Mouse (Mus musculus) liver, embryonic 12.5 days (tissue): ENCODE results near the gene Sfxn5. TPM values are rescaled to one million over a fixed set of nuclear protein-coding genes. Genes with fewer than 3 reads are reported as not detected.

Experiments
- ATAC-seq: fragments of 200-750 bp; cut with Nextera tagmentation; 2 replicates; pipeline ENCODE4 v1.8.0; 2017; ENCODE audit warnings: moderate number of reproducible peaks, mild to moderate bottlenecking, moderate library complexity
- H3K27ac ChIP-seq: fragments of 300-500 bp; sonication (generic); 2 replicates; pipeline ENCODE4 v1.5.1; 2016; ENCODE audit warnings: mild to moderate bottlenecking
- H3K27me3 ChIP-seq: fragments of 300-500 bp; sonication (generic); replicated peaks from 2 replicates; pipeline ENCODE4 v1.6.1; 2016; ENCODE audit warnings: mild to moderate bottlenecking, moderate library complexity
- H3K36me3 ChIP-seq: fragments of 300-500 bp; sonication (generic); 2 replicates; pipeline ENCODE4 v1.6.1; 2016; ENCODE audit warnings: mild to moderate bottlenecking, moderate library complexity
- H3K4me1 ChIP-seq: fragments of 300-500 bp; sonication (generic); 2 replicates; pipeline ENCODE4 v1.6.1; 2016
- H3K4me2 ChIP-seq: fragments of 300-500 bp; sonication (generic); 2 replicates; pipeline ENCODE4 v1.6.1; 2016; ENCODE audit warnings: mild to moderate bottlenecking, moderate library complexity
- H3K4me3 ChIP-seq: fragments of 300-500 bp; sonication (generic); 2 replicates; pipeline ENCODE4 v1.5.1; 2016; ENCODE audit warnings: mild to moderate bottlenecking, moderate library complexity
- H3K9ac ChIP-seq: fragments of 300-500 bp; sonication (generic); 2 replicates; pipeline ENCODE4 v1.6.1; 2016; ENCODE audit warnings: mild to moderate bottlenecking, moderate library complexity
- H3K9me3 ChIP-seq: fragments of 300-500 bp; sonication (generic); replicated peaks from 2 replicates; pipeline ENCODE4 v1.6.1; 2016; ENCODE audit warnings: mild to moderate bottlenecking, moderate library complexity
- WGBS: fragments of 180-500 bp; shearing (Covaris S2); methylation state at CpG from one replicate; pipeline ENCODE4 v1.1.7; 2016; ENCODE audit not compliant: insufficient replicate concordance; 5-methylcytosine and 5-hydroxymethylcytosine counted together
- polyA plus RNA-seq: library from polyadenylated mRNA; unstranded; fragments of >200 nt; fragmentation: Nextera tagmentation; extraction: Ambion mirVana; gene quantifications from 2 replicates; pipeline ENCODE4 v1.2.1, GENCODE M21; 2016

Gene Sfxn5
- polyA plus RNA-seq, 1 experiment from 2014 or later, result 3.1 TPM

GRCm38 (mm10) chr6:85373066-85373860 lies 40.0 kb upstream of the Sfxn5 start:
- Histone ChIP-seq H3K4me3 (peak overlapping the region; percentile 66; the same call in 1 of the 2 replicates), H3K4me2 (peak overlapping the region; percentile 99), H3K9me3 (no peaks in the 10 kb centered on the region), H3K4me1 (peaks cover 52% of the 10 kb centered on the region), H3K27me3 (peaks cover 28% of the 10 kb centered on the region), H3K27ac (no peak overlapping the region), H3K9ac (no peak overlapping the region), H3K36me3 (no peaks in the 10 kb centered on the region)
- WGBS, result 75% methylated on average over 10 of the region's 10 CpGs
- ATAC-seq, result no peak

DNA sequence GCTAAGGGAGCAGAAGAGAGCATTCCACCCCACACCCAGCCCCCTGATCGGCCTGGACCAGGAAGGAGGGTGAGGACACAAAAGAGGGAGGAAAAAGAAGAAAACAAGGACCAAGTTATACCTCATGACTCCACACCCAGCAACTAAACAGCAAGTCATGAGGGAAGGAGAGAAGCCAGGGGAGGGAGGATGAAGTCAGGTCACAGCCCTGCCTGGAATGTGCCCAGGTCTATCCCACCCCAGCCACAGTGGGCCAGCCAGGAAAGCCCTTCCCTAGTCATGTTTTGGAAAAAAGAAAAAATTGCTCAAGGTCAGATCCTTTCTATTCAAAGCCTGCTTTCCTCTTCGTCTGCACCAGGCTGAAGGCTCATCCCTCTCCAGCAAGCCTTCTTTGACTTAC lies 39.3 kb upstream of the Sfxn5 start:
- Histone ChIP-seq H3K9ac (no peak overlapping the region), H3K4me1 (peaks cover 49% of the 10 kb centered on the region), H3K4me3 (no peak overlapping the region), H3K36me3 (no peaks in the 10 kb centered on the region), H3K9me3 (no peaks in the 10 kb centered on the region), H3K27me3 (peaks cover 28% of the 10 kb centered on the region), H3K4me2 (no peak overlapping the region), H3K27ac (no peak overlapping the region)
- WGBS, result 71% methylated on average over 2 of the region's 2 CpGs
- no peak for ATAC-seq

DNA sequence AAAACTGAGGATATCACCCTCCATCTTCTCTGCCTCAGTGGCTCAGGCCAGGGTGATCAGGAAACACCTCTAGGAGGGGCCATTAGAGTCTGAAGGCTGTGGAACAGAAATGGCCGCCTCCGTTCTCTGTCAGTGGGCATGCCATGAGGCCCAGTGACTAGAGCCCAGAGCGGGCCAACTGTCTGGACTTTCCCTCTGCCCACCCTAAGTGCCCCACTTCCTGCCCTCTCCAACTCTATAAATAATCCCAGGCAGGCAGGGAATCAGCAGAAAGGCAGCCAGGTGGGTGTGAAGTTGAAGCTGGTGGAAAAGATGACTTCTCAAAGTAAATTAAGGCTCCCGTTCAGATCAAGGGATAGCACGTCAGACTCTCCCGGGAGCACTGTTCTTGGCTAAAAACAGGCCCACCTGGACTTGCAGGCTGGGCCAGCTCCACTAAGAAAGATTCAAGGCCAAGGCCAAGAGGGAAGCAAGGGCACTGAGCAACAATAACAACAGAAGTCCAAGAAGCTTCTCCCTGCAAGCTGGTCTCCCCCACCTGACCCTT lies 38.7 kb upstream of the Sfxn5 start:
- Histone ChIP-seq H3K4me1 (peaks cover 49% of the 10 kb centered on the region), H3K27ac (no peak overlapping the region), H3K9me3 (no peaks in the 10 kb centered on the region), H3K4me2 (no peak overlapping the region), H3K9ac (no peak overlapping the region), H3K36me3 (no peaks in the 10 kb centered on the region), H3K27me3 (peaks cover 28% of the 10 kb centered on the region), H3K4me3 (no peak overlapping the region)
- WGBS, result 83% methylated on average over 6 of the region's 6 CpGs
- no peak for ATAC-seq

- 84% methylated on average over 9 of the region's 9 CpGs for WGBS
- H3K27ac ChIP-seq, result no peak overlapping the region
- no peaks in the 10 kb centered on the region for H3K9me3 ChIP-seq
- ATAC-seq, result no peak
- H3K4me1 ChIP-seq, result peaks cover 48% of the 10 kb centered on the region
- peaks cover 28% of the 10 kb centered on the region for H3K27me3 ChIP-seq
- no peaks in the 10 kb centered on the region for H3K36me3 ChIP-seq
- no peak overlapping the region for H3K4me2 ChIP-seq
- H3K9ac ChIP-seq, result no peak overlapping the region
- no peak overlapping the region for H3K4me3 ChIP-seq
Observed at GRCm38 (mm10) chr6:85370666-85371430, 37.6 kb upstream of the Sfxn5 start.

DNA sequence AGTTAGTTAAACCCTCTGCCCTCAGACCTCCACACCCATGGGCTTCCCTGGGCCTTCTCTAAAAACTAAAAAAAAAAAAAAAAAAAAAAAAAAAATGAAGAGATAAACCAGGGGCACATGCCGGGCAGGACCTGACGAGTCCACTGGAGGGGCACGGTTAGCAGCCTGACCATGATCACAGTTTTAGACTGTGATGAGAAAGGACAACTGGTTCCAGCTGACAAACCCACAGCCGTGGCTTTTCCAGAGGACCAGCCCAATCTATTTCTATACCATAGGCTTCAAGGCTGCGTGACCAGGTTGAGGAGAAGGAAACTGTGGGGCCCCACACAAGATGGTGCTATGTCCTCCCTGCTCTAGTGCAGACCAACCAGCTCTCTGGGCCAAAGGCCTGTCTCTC lies 36.8 kb upstream of the Sfxn5 start:
- peaks cover 28% of the 10 kb centered on the region for H3K27me3 ChIP-seq
- H3K4me1 ChIP-seq, result peaks cover 43% of the 10 kb centered on the region
- no peak overlapping the region for H3K9ac ChIP-seq
- H3K9me3 ChIP-seq, result no peaks in the 10 kb centered on the region
- no peak for ATAC-seq
- H3K36me3 ChIP-seq, result no peaks in the 10 kb centered on the region
- 68% methylated on average over 5 of the region's 5 CpGs for WGBS
- no peak overlapping the region for H3K27ac ChIP-seq
- no peak overlapping the region for H3K4me3 ChIP-seq
- no peak overlapping the region for H3K4me2 ChIP-seq

- Histone ChIP-seq H3K27ac (no peak overlapping the region), H3K4me2 (no peak overlapping the region), H3K36me3 (no peaks in the 10 kb centered on the region), H3K9ac (no peak overlapping the region), H3K4me3 (no peak overlapping the region), H3K27me3 (peaks cover 28% of the 10 kb centered on the region), H3K9me3 (no peaks in the 10 kb centered on the region), H3K4me1 (peaks cover 38% of the 10 kb centered on the region)
- whole genome bisulfite sequencing, result 75% methylated on average over 5 of the region's 5 CpGs
- ATAC-seq, result no peak
Observed at GRCm38 (mm10) chr6:85369181-85369860, 36.1 kb upstream of the Sfxn5 start.

DNA sequence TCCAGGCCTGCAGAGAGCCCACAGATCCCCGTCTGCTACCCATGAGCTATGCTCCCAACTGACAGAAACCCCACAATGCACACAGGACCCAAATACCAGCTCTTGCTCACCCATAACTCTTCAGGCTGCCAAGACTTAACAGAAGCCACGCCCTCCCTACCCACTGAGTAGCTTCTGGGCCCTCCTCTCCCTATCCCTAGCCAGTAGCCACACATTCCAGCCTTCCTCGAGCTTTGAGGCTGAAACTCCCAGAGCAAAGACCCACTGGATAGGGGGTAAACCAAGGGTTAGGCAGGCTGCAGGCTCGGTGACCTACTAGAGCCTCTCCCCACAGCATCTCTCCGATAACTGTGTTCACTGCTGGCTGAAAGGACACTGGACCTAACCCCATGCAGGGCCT lies 35.5 kb upstream of the Sfxn5 start:
- no peaks in the 10 kb centered on the region for H3K9me3 ChIP-seq
- no peak overlapping the region for H3K9ac ChIP-seq
- 52% methylated on average over 5 of the region's 5 CpGs for WGBS
- peaks cover 32% of the 10 kb centered on the region for H3K4me1 ChIP-seq
- H3K36me3 ChIP-seq, result no peaks in the 10 kb centered on the region
- ATAC-seq, result no peak
- H3K4me3 ChIP-seq, result no peak overlapping the region
- H3K27ac ChIP-seq, result no peak overlapping the region
- no peak overlapping the region for H3K4me2 ChIP-seq
- H3K27me3 ChIP-seq, result peaks cover 23% of the 10 kb centered on the region

DNA sequence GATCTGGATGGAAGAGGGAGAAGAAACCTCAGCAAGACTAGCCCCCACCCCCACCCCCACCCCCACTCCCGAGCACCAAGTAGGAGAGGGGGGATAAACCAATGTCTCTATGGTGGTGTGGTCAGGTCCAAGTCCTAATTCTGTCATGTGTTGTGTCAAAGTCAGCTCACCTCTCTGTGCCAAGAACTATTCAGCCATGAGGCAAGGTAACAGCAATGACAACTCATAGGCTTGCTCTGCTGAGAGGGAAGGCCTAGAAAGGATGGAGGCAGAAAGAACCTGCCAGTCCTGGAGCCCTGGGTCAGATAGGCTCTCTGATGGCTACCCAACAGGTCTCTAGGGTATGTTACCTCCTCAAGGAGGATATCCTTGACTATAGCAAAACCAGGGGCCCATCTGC lies 34.9 kb upstream of the Sfxn5 start:
- Histone ChIP-seq H3K36me3 (no peaks in the 10 kb centered on the region), H3K9ac (no peak overlapping the region), H3K4me2 (no peak overlapping the region), H3K9me3 (no peaks in the 10 kb centered on the region), H3K27me3 (peaks cover 17% of the 10 kb centered on the region), H3K27ac (no peak overlapping the region), H3K4me3 (no peak overlapping the region), H3K4me1 (peaks cover 31% of the 10 kb centered on the region)
- WGBS, result 80% methylated on average over 1 of the region's 1 CpGs
- no peak for ATAC-seq

GRCm38 (mm10) chr6:85366387-85366786 lies 33.2 kb upstream of the Sfxn5 start:
- Histone ChIP-seq H3K9ac (no peak overlapping the region), H3K27ac (no peak overlapping the region), H3K36me3 (no peaks in the 10 kb centered on the region), H3K4me1 (peaks cover 31% of the 10 kb centered on the region), H3K9me3 (no peaks in the 10 kb centered on the region), H3K4me2 (no peak overlapping the region), H3K4me3 (no peak overlapping the region), H3K27me3 (no peaks in the 10 kb centered on the region)
- ATAC-seq, result no peak
- WGBS, result 14% methylated on average over 1 of the region's 1 CpGs

GRCm38 (mm10) chr6:85364439-85364838 lies 31.2 kb upstream of the Sfxn5 start:
- H3K4me1 ChIP-seq, result peaks cover 27% of the 10 kb centered on the region
- WGBS, result 59% methylated on average over 5 of the region's 5 CpGs
- H3K36me3 ChIP-seq, result no peaks in the 10 kb centered on the region
- no peak overlapping the region for H3K4me2 ChIP-seq
- ATAC-seq, result no peak
- H3K27ac ChIP-seq, result no peak overlapping the region
- H3K4me3 ChIP-seq, result no peak overlapping the region
- no peak overlapping the region for H3K9ac ChIP-seq
- no peaks in the 10 kb centered on the region for H3K9me3 ChIP-seq
- H3K27me3 ChIP-seq, result no peaks in the 10 kb centered on the region

DNA sequence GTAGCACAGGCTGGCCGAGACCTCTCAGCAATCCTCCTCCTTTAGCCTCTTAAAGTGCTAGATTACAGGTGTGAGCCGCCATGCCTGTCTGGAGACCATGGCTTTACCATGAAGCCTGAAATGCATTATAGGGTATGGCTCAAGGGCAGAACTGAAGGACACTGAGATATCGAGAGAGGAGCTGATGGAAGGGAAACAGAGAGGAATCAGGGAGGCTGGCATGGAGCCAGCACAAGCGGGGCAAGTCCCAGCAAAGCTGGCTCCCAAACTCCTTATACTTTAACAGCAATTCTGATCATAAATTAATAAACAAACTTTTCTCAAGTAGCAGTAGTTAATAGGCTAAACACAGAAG lies 30.7 kb upstream of the Sfxn5 start:
- H3K36me3 ChIP-seq, result no peaks in the 10 kb centered on the region
- no peak overlapping the region for H3K9ac ChIP-seq
- H3K9me3 ChIP-seq, result no peaks in the 10 kb centered on the region
- 77% methylated on average over 4 of the region's 4 CpGs for WGBS
- no peak overlapping the region for H3K4me2 ChIP-seq
- no peak overlapping the region for H3K27ac ChIP-seq
- no peak overlapping the region for H3K4me3 ChIP-seq
- no peaks in the 10 kb centered on the region for H3K27me3 ChIP-seq
- no peak for ATAC-seq
- H3K4me1 ChIP-seq, result peaks cover 22% of the 10 kb centered on the region
